Mouse (Mus musculus): ENCODE results near the gene Pin1rt1. TPM values are rescaled to one million over a fixed set of nuclear protein-coding genes. Genes with fewer than 3 reads are reported as not detected.
A peak's percentile ranks its signal among the peaks of the same experiment; 100 is the strongest.

The Pin1rt1 gene
- total and polyA plus RNA-seq, 3 experiments: not detected

DNA sequence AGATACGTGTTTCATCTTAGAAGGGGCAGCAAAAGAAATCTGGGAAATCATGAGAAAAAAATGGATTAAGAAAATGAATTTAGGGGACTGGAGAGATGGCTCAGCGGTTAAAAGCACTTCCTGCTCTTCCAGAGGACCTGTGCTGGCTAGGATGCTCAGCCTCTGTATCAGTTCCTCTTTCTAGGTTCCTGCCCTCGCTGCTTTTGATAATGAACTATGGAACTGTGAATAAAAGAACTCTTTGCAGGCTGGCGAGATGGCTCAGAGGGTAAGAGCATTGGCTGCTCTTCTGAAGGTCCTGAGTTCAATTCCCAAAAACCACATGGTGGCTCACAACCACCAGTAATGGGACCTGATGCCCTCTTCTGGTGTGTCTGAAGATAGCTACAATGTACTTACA lies 25.5 kb downstream of the Pin1rt1 start:
- no peak for DNase-seq (ENCODE audit: low spot score)
- no peak for ATAC-seq (ENCODE audit: extremely low read depth, insufficient number of reproducible peaks, low FRiP score, poor library complexity, severe bottlenecking)

DNA sequence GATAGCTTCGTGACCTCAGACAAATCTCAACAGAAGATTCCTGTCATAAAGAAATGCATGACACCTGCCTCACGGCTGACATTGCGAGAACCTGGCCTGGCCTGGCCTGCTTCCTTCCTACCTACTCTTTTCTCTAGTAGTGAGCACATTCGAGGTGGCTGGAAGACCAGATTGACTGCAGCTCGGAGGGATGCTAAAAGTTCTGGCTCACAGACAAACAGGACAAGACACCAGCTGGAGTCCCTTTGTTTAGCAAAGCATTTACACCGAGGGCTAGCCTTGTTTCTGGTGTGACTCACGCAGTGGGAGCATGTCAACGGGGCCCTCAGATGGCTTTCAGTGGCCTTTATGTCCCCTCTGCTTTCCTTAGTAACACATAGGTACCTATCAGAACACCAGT lies 27.5 kb downstream of the Pin1rt1 start:
- peaks cover 17% of the 10 kb centered on the region for H3K27me3 ChIP-seq (ENCODE audit: insufficient read depth, low read length)
- ATAC-seq (ENCODE audit: extremely low read depth, insufficient number of reproducible peaks, low FRiP score, poor library complexity, severe bottlenecking) (no peak), DNase-seq (ENCODE audit: low spot score) (no peak)
- no peak overlapping the region for H3K4me3 ChIP-seq (ENCODE audit: low read depth, low read length)
- TF ChIP-seq CTCF (IDR thresholded peaks at IDR 0.05; ENCODE audit: low read depth, low read length) (no peak), TAL1 (conservative IDR thresholded peaks at IDR 0.05; ENCODE audit: low read depth, low read length) (no peak), GATA2 (IDR thresholded peaks at IDR 0.05; ENCODE audit: borderline replicate concordance, low read depth, low read length) (no peak), GATA1 (IDR thresholded peaks at IDR 0.05; ENCODE audit: borderline replicate concordance, low read length) (no peak), POLR2AphosphoS5 (IDR thresholded peaks at IDR 0.05; ENCODE audit: insufficient replicate concordance, low read depth, low read length) (no peak)
- H3K4me1 ChIP-seq (ENCODE audit: insufficient read depth, low read depth, low read length): no peaks in the 10 kb centered on the region; the same call in 1 of the 2 replicates
- no peaks in the 10 kb centered on the region for H3K36me3 ChIP-seq (replicated peaks)
- H3K9me3 ChIP-seq (replicated peaks): no peaks in the 10 kb centered on the region

More for the DNA sequence above, 25.5 kb downstream of the Pin1rt1 start:
- Histone ChIP-seq H3K9me3 (replicated peaks) (no peaks in the 10 kb centered on the region), H3K4me1 (ENCODE audit: insufficient read depth, low read depth, low read length) (no peaks in the 10 kb centered on the region), H3K36me3 (replicated peaks) (no peaks in the 10 kb centered on the region), H3K4me3 (ENCODE audit: low read depth, low read length) (no peak overlapping the region), H3K27me3 (ENCODE audit: insufficient read depth, low read length) (0 out of 2 replicates have a peak, but pooled peaks cover 7% of the 10 kb centered on the region)
- TF ChIP-seq CTCF (IDR thresholded peaks at IDR 0.05; ENCODE audit: low read depth, low read length) (no peak), POLR2AphosphoS5 (IDR thresholded peaks at IDR 0.05; ENCODE audit: insufficient replicate concordance, low read depth, low read length) (no peak), GATA1 (IDR thresholded peaks at IDR 0.05; ENCODE audit: borderline replicate concordance, low read length) (no peak), TAL1 (conservative IDR thresholded peaks at IDR 0.05; ENCODE audit: low read depth, low read length) (no peak), GATA2 (IDR thresholded peaks at IDR 0.05; ENCODE audit: borderline replicate concordance, low read depth, low read length) (no peak)

GRCm38 (mm10) chr2:104688321-104688720 lies 27.9 kb downstream of the Pin1rt1 start:
- no peak for ATAC-seq (ENCODE audit: extremely low read depth, insufficient number of reproducible peaks, low FRiP score, poor library complexity, severe bottlenecking)
- TF ChIP-seq GATA2 (IDR thresholded peaks at IDR 0.05; ENCODE audit: borderline replicate concordance, low read depth, low read length) (no peak), TAL1 (conservative IDR thresholded peaks at IDR 0.05; ENCODE audit: low read depth, low read length) (no peak), GATA1 (IDR thresholded peaks at IDR 0.05; ENCODE audit: borderline replicate concordance, low read length) (no peak), CTCF (IDR thresholded peaks at IDR 0.05; ENCODE audit: low read depth, low read length) (no peak), POLR2AphosphoS5 (IDR thresholded peaks at IDR 0.05; ENCODE audit: insufficient replicate concordance, low read depth, low read length) (no peak)
- no peaks in the 10 kb centered on the region for H3K9me3 ChIP-seq (replicated peaks)
- H3K4me3 ChIP-seq (ENCODE audit: low read depth, low read length): no peak overlapping the region
- no peaks in the 10 kb centered on the region for H3K36me3 ChIP-seq (replicated peaks)
- no peak for DNase-seq (ENCODE audit: low spot score)
- peaks cover 17% of the 10 kb centered on the region for H3K27me3 ChIP-seq (ENCODE audit: insufficient read depth, low read length)
- H3K4me1 ChIP-seq (ENCODE audit: insufficient read depth, low read depth, low read length): no peaks in the 10 kb centered on the region; the same call in 1 of the 2 replicates

- DNase-seq (ENCODE audit: low spot score) (no peak), ATAC-seq (ENCODE audit: extremely low read depth, insufficient number of reproducible peaks, low FRiP score, poor library complexity, severe bottlenecking) (no peak)
- H3K4me3 ChIP-seq (ENCODE audit: low read depth, low read length): no peak overlapping the region
- no peak for TF ChIP-seq POLR2AphosphoS5 (IDR thresholded peaks at IDR 0.05; ENCODE audit: insufficient replicate concordance, low read depth, low read length)
- TF ChIP-seq GATA2 (IDR thresholded peaks at IDR 0.05; ENCODE audit: borderline replicate concordance, low read depth, low read length): no peak
- no peak for TF ChIP-seq CTCF (IDR thresholded peaks at IDR 0.05; ENCODE audit: low read depth, low read length)
- TF ChIP-seq TAL1 (conservative IDR thresholded peaks at IDR 0.05; ENCODE audit: low read depth, low read length): no peak
- TF ChIP-seq GATA1 (IDR thresholded peaks at IDR 0.05; ENCODE audit: borderline replicate concordance, low read length): no peak
- H3K4me1 ChIP-seq (ENCODE audit: insufficient read depth, low read depth, low read length): no peaks in the 10 kb centered on the region; the same call in 1 of the 2 replicates
- no peaks in the 10 kb centered on the region for H3K36me3 ChIP-seq (replicated peaks)
- H3K9me3 ChIP-seq (replicated peaks): no peaks in the 10 kb centered on the region
- H3K27me3 ChIP-seq (ENCODE audit: insufficient read depth, low read length): peaks cover 17% of the 10 kb centered on the region
These were observed 28.9 kb downstream of the Pin1rt1 start for GRCm38 (mm10) chr2:104687261-104687660.

- peak; percentile 90 for TF ChIP-seq CTCF (IDR thresholded peaks at IDR 0.05; ENCODE audit: low read depth, low read length)
- no peak for TF ChIP-seq GATA1 (IDR thresholded peaks at IDR 0.05; ENCODE audit: borderline replicate concordance, low read length)
- no peak for TF ChIP-seq TAL1 (conservative IDR thresholded peaks at IDR 0.05; ENCODE audit: low read depth, low read length)
- H3K4me1 ChIP-seq (ENCODE audit: insufficient read depth, low read depth, low read length): no peaks in the 10 kb centered on the region; the same call in 1 of the 2 replicates
- no peak overlapping the region for H3K4me3 ChIP-seq (ENCODE audit: low read depth, low read length)
- no peaks in the 10 kb centered on the region for H3K9me3 ChIP-seq (replicated peaks)
- ATAC-seq (ENCODE audit: extremely low read depth, insufficient number of reproducible peaks, low FRiP score, poor library complexity, severe bottlenecking) (peak; percentile 49), DNase-seq (ENCODE audit: low spot score) (peak; percentile 53)
- no peaks in the 10 kb centered on the region for H3K36me3 ChIP-seq (replicated peaks)
- H3K27me3 ChIP-seq (ENCODE audit: insufficient read depth, low read length): peaks cover 23% of the 10 kb centered on the region
These were observed 30.8 kb downstream of the Pin1rt1 start for GRCm38 (mm10) chr2:104685418-104685817.

GRCm38 (mm10) chr2:104684771-104685170 lies 31.4 kb downstream of the Pin1rt1 start:
- Histone ChIP-seq H3K27me3 (ENCODE audit: insufficient read depth, low read length) (peaks cover 23% of the 10 kb centered on the region), H3K9me3 (replicated peaks) (no peaks in the 10 kb centered on the region), H3K4me1 (ENCODE audit: insufficient read depth, low read depth, low read length) (no peaks in the 10 kb centered on the region; the same call in 1 of the 2 replicates), H3K4me3 (ENCODE audit: low read depth, low read length) (no peak overlapping the region), H3K36me3 (replicated peaks) (no peaks in the 10 kb centered on the region)
- TF ChIP-seq CTCF (IDR thresholded peaks at IDR 0.05; ENCODE audit: low read depth, low read length) (no peak), TAL1 (conservative IDR thresholded peaks at IDR 0.05; ENCODE audit: low read depth, low read length) (no peak), POLR2AphosphoS5 (IDR thresholded peaks at IDR 0.05; ENCODE audit: insufficient replicate concordance, low read depth, low read length) (no peak), GATA2 (IDR thresholded peaks at IDR 0.05; ENCODE audit: borderline replicate concordance, low read depth, low read length) (no peak)
- no peak for ATAC-seq (ENCODE audit: extremely low read depth, insufficient number of reproducible peaks, low FRiP score, poor library complexity, severe bottlenecking)
- no peak for DNase-seq (ENCODE audit: low spot score)
